Mouse (Mus musculus) c-Kit-positive CD71-negative TER-119-negative erythroid progenitor cells, embryonic 14.5 days (primary cell): ENCODE data around the gene Ccnjl.

Experiments
- DNase-seq: peaks from one replicate; pipeline ENCODE4 v3.0.0-alpha.2; 2013; ENCODE audit warnings: low read depth

The Ccnjl gene

GRCm38 (mm10) chr11:43528683-43529499, at the start of gene Ccnjl:
Ccnjl (plus strand) TSS chr11:43528784.
- peak; percentile 25 for DNase-seq

GRCm38 (mm10) chr11:43479376-43479775, 49.2 kb upstream of the Ccnjl start:
- DNase-seq = no peak

GRCm38 (mm10) chr11:43480561-43480960, 48.0 kb upstream of the Ccnjl start:
- no peak for DNase-seq

GRCm38 (mm10) chr11:43481672-43482522, 46.7 kb upstream of the Ccnjl start:
- DNase-seq = no peak

- DNase-seq = no peak
Observed at GRCm38 (mm10) chr11:43483122-43483792, 45.3 kb upstream of the Ccnjl start.

- DNase-seq = no peak
Observed at GRCm38 (mm10) chr11:43484057-43484456, 44.5 kb upstream of the Ccnjl start.

- no peak for DNase-seq
Observed at GRCm38 (mm10) chr11:43484652-43485051, 43.9 kb upstream of the Ccnjl start.

GRCm38 (mm10) chr11:43485855-43486254, 42.7 kb upstream of the Ccnjl start:
- no peak for DNase-seq

- DNase-seq = peak; percentile 65
Observed at GRCm38 (mm10) chr11:43492663-43493062, 35.9 kb upstream of the Ccnjl start.

GRCm38 (mm10) chr11:43493815-43494409, 34.7 kb upstream of the Ccnjl start:
- peak; percentile 64 for DNase-seq

- DNase-seq = no peak
Observed at GRCm38 (mm10) chr11:43495037-43495436, 33.5 kb upstream of the Ccnjl start.

- peak; percentile 34 for DNase-seq
Observed at GRCm38 (mm10) chr11:43495532-43495931, 33.1 kb upstream of the Ccnjl start.

- no peak for DNase-seq
Observed at GRCm38 (mm10) chr11:43501256-43501655, 27.3 kb upstream of the Ccnjl start.

GRCm38 (mm10) chr11:43505188-43505587, 23.4 kb upstream of the Ccnjl start:
- DNase-seq = no peak

GRCm38 (mm10) chr11:43507976-43508375, 20.6 kb upstream of the Ccnjl start:
- no peak for DNase-seq

GRCm38 (mm10) chr11:43509878-43510277, 18.7 kb upstream of the Ccnjl start:
- no peak for DNase-seq

GRCm38 (mm10) chr11:43512661-43513190, 15.9 kb upstream of the Ccnjl start:
- no peak for DNase-seq

GRCm38 (mm10) chr11:43516344-43517021, 12.1 kb upstream of the Ccnjl start:
- peak; percentile 28 for DNase-seq

- no peak for DNase-seq
Observed at GRCm38 (mm10) chr11:43517641-43518040, 10.9 kb upstream of the Ccnjl start.

GRCm38 (mm10) chr11:43518086-43518485, 10.5 kb upstream of the Ccnjl start:
- DNase-seq = no peak

- no peak for DNase-seq
Observed at GRCm38 (mm10) chr11:43518821-43519220, 9.8 kb upstream of the Ccnjl start.
